Mouse (Mus musculus): ENCODE measurements around the gene Fsd1.
A peak's percentile ranks its signal among the peaks of the same experiment; 100 is the strongest.

Fsd1 gene

DNA sequence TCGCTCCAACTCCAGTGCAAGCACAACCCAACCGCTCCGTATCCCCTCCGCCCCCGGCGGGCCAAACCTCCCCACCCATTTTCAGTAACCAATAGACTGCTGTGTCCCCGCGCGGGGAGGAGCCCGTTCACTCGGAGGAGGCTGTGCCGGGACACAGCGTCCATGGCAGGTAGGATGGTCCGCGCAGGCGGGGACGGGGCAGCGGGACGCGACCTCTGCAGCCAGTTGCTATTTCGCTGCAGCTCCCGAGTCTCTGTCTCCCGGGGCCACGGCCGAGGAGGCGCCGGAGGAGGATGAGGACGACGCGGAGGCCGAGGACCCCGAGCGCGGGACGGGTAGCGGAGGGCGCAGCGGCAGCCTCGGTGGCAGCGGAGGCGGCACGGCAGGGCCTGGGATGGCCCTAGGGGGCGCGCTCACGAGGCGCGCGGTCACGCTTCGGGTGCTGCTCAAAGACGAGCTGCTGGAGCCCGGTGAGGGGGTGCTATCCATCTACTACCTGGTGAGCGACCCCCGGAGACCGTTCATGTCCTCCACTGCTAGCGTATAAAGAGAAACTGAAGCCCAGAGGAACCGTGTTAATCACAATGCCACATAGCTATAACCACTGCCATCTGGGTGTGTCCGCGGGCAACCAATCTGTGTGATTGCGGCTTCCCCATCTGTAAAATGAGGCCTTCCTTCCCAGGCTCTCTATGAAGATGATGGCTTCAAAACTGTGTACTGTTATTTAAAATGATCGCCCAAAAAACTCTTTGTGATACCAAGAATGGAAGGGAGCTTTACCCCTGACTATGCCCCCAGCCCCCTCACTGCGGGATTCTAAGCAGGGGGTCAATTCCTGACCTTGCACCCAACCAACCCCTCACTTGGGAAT is 23.0 kb downstream of the Fsd1 start:
- DNase-seq (ENCODE audit: low spot score in 2 of 2), result peak; percentile 88

DNA sequence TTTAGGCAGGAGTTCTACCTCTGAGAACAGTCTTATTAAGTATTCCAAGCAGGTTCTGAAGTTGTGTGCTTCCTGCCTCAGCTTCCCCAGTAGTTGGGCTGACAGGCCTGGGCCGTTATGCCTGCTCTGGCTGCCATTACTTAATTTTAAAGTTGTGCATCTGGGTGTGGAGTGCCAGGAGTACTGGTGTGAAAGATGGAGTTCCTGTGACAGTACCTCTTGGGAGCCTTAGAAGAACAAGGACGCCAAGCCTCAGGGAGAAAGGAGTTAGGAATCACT is 23.6 kb downstream of the Fsd1 start:
- DNase-seq (ENCODE audit: low spot score in 2 of 2), result no peak

DNA sequence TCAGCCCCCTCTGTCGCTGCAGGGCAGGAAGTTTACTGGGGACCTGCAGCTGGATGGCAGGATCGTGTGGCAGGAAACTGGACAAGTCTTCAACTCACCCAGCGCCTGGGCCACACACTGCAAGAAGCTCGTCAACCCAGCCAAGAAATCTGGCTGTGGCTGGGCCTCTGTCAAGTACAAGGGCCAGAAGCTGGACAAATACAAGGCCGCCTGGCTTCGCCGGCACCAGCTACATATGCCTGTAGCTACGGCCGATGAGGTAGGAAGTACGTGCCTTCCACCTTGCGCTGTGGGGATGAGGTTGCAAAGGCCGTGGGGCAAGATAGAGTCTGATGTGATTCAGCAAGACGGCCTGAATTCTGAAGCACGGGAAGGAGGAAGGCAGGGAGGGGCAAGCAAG is 23.9 kb downstream of the Fsd1 start:
- DNase-seq (ENCODE audit: low spot score in 2 of 2), result no peak

DNA sequence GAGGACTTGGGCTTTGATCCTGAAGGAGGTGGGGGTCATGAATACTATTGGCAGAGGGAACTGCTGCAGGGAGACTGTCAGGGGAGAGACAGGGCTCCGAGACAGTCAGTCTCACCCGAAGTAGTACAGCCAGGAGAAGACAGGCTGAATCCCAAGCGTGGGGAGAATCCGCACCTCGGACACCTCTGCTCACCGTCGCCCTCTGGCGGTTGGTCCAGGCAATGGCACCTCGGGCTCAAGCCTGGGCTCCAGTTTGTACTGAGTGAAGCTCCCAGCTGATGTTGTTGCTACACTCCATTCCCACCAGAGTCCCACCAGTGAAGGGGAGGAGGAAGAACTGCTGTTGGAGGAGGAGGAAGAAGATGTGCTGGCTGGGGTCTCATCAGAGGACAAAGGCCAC is 24.4 kb downstream of the Fsd1 start:
- DNase-seq (ENCODE audit: low spot score in 2 of 2), result peak; percentile 66 to 85

DNA sequence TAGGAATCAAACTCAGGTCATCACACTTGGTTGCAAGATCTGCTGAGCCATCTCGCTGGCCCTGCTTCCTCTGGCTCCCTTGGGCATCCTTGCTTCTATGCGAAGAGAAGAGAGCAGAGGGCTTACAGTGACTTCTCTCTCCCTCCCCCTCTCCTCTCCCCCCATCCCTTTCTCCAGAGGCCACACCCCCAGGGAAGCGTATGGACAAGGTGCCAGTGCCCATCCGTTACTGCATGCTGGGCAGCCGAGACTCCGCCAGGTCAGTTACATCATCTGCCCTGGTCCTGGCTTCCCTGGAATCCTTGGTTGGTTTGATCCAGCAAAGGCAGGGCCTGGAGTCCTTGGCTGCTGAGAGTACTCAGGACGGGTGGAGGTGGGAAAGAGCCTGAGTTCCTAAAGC is 25.1 kb downstream of the Fsd1 start:
- DNase-seq (ENCODE audit: low spot score in 2 of 2), result no peak

DNA sequence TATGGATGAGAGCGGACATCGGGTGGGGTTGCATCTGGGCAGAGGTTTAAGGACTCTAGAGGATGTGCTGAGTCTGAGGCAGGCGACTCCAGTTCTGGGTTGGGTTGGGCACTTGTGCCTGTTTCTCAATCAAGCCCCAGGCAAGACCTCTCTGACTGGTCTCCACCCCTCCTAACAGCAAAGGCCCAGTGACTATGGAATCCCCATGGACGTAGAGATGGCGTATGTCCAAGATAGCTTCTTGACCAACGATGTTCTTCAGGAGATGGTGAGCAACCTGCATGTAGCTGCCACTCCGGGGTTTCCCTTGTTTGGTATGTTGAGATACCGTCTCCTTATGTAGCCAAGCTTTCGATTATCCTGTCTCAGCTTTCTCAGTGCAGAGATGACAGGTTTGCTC is 29.0 kb downstream of the Fsd1 start:
- no peak for DNase-seq (ENCODE audit: low spot score in 2 of 2)

DNA sequence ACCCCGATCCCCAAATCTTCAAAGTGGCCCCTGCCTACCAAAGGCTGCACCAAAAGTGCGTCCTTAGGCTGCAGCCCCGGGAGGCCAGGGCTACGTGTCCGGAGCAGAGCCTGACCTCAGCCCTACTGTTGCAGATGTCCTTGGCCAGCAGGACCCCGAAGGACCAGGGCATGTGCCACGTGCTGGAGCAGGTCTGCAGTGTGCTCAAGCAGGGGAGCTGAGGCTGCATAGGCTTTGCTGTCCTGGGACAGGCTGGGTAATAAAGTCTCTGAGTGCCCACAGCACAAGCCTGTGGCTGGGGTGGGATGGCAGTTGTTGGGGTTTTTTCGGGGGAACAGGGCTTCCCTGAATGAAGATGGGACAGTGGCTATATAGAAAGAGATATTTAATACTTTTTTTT is 30.1 kb downstream of the Fsd1 start:
- DNase-seq (ENCODE audit: low spot score in 2 of 2), result no peak

DNA sequence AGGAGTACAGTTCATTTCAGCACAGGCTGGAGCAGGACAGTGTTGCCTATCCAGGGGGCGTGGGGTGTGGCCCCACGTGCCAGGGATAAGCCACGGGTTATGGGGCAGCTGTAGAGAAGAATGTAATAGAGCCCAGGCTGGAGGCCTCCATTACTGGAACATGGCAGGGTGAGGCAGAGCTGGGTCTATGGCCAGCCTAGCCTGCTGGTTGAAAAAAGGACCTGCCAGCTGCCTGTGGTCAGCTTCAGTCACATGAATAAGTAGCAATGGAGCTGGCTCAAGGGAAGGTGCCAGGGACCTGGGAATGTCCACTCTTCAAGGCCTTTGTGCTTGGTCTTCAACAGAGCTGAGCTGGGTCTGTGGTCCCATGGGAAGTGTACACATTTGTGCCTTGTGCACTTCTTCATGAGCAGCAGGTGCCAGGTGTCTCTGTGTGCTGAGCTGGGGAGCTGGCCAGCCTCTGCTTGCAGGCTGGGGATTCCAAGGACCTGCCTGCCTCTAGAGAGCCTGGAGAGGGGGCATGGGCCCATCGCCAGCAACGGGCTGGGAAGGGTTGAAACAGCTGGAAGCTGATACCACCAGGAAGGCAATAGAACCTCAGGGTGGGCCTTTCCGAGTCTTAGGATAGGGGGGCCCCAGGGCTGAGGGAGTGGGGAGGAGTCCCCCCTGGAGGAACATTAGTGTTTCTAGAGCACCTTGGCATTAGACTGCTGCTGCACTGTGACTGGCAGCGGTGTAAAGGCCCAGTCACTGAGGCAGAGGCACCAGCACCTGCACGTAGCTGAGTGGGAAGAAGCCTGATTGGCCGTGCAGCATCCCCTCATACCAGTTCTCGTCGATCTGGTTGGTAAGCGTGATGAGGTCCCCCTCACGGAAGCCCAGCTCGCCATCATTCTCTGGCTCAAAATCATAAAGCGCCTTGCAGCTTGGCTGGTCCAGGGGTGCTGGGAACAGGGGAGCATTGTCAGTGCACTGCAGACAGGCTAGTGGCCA is 30.8 kb downstream of the Fsd1 start:
- no peak for DNase-seq (ENCODE audit: low spot score in 2 of 2)

DNA sequence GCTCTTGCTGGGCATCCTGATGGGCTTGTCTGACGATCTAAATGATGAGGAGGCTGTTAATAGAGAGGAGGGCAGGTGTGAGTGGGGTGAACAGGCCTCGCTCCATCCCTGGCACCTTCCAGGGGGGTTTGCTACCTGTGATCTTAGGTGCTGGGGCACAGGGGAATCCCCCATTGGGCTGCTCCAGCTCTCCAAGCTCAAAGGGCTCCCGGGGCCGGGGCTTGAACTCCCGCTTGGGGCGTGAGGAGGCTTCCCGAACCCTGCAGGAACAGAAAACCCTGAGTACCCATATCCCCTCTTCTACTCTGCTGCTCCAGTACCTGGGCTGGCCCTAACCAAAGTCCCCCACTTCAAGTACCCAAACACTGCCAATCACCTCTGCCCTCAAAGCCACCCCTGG is 31.5 kb downstream of the Fsd1 start:
- DNase-seq (ENCODE audit: low spot score in 2 of 2), result no peak

DNA sequence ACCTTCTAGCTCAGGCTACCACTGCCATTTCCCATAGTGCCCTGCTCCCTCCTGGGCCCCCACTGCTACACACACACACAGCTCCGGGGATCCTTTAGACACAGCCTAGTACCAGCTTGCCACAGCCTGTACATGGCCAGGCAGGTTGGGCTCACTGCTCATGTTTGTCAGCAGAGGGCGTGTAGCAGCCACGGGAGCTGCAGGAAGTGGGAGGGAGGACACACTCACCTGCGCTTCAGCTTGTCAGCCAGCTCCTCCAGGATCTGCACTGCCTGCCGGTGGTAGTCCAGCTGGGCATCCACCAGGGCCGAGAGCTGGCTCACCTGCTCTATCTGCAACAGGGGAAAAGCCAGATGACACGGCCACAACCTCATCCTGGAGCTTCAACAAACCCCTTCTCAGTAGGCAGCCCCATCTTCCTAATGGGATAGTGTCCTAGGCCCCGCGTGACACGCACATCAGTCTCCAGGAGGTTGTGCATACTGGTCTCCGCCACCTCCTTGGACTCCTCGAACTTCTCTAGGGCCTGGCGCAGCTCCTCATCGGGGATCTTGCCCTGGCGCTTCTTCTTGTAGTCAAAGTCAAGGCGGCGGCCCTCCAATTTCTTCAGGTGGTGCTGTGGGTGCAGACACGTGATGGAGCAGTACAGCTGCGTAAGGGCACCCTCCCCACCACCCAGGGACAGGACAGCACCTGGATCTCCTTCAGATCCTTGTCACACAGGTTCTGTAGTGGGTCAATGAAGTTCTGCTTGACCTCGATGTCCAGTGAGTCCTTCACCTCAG is 32.2 kb downstream of the Fsd1 start:
- no peak for DNase-seq (ENCODE audit: low spot score in 2 of 2)

DNA sequence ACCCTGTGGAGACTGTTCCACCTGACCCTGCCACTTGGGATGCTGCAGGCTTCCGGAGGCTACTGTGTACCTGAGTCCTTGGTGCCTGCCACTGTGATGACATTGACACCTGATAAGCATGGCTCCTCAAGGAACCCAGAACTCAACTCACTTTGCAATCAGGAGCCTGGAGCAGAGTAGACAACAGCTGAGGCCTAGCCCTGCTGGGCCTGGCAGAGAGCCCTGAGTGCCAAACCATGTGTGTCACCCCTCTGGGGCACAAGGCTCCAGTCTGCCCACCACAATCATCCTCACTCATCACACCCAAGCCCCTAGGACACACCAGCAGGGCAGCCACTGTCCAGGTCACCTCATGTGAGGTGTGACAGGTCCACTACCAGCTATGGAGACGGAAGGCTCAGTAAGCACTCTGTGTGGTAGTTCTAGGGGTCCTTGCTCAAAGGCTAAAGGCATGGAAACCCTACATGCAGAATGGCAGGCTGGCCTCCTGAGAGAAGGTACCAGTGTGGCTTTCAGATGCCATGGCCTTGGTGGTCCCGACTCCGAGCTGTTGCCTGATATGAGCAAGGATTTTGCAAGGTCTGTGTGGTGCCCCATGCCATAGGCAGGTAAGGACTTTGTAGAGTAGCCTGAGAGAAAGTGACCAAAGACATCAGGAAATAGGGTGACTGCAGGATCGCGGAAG is 34.2 kb downstream of the Fsd1 start:
- DNase-seq (ENCODE audit: low spot score in 2 of 2), result no peak

DNA sequence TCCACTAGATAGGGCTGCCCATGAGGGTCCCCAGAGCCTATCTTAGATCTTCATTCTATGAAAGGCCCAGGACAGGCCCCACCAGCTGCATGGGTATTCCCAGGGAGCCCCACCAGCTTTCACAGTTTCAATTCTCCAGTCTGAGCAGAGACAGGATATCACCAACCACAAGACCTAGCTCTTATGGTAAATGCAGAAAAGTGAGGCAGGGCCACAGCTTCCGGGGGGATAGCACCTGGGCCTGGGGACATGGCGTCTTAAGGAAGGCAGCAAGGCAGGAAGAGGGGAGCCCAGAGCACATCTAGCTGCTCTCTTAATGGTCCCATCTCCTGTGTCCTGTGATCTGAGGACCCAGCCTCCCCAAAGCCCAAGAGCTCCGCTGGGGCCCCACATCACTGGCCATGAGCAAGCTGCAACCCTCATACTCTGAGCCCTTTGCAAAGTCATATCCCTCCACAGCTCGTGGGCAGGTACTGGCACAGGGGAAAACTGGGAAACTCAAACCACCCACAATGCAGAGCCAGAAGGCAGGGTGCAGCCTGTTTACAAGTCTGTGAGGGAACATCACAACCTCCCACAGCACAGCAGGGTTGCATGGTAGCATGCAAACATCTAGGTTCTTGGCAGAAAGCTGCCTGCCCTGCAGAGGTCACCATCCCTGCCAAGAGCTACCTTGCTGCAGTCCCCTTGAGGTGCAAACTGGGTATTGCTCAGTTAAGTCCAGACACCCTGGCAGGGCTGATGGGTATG is 35.0 kb downstream of the Fsd1 start:
- no peak for DNase-seq (ENCODE audit: low spot score in 2 of 2)

DNA sequence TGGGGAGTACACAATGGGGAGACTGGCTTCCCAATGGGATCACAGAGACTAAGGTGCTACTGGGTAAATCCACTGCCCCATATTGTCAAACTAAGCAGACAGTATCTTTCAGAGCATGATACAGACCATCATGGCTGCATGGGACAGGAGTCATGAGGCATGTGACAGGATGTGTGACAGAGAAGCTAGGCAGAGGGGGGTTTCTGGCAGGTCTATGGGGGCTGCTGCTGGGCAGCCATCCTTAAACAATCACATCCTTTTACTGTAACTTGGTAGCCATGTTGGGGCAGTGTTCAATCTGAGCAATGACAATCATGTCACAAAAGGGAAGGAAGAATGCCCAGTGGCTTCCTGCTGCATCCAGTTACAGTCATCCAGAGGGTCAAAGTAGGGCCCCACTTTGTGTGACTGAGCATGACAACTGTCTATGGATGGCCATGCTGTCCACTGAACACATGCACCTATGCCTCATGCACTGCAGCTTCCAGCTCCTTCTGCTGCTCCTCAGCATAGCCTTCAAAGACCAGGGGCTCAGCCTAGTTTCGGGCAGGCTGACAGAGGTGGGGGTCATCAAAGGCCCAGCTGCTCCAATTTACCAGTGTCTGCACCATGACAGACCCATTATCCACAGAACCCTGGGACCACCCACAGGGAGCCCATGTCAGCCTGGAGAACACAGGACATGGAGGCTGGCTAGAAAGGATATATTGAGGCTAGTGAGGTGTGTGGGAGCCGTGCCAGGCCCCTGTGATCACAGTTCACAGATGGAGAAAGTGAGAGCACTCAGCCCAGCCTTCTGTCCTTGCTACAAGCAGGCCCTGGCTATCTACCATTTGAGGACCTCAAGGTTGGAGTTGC is 36.1 kb downstream of the Fsd1 start:
- DNase-seq (ENCODE audit: low spot score in 2 of 2), result no peak

DNA sequence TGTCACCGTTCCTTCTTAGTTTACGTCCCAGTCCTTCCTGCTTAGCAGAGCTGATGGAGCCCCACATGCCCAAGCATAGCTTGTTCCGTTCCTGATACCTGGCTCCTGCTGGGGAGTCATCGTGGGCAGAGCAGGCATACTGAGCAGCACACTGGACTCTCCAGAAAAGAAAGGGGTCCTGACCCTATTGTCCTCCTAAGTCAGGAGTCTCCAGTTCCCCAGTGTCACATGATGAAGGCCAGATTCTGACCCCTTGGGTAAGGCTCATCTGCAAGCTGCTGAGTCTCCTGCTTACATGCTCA is 36.6 kb downstream of the Fsd1 start:
- DNase-seq (ENCODE audit: low spot score in 2 of 2), result no peak

DNA sequence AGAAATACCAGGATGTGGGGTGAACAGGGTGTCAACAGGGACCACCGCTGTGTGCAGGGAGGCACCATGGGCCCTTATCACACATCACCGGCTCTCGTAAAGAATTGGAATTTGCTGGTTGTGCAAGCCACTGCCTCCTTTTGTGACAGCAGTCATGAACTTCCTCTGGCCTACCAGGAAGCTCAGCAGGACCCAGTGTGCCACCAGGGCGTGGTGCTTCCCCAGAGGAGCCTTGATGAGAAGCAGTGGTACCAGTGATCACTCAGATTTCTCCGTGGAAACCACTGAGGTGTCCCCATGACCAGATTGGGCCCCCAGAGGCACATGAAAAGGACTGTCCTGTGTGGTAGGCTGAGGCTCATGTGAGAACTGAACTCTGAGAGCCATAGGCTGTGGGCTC is 37.1 kb downstream of the Fsd1 start:
- no peak for DNase-seq (ENCODE audit: low spot score in 2 of 2)

DNA sequence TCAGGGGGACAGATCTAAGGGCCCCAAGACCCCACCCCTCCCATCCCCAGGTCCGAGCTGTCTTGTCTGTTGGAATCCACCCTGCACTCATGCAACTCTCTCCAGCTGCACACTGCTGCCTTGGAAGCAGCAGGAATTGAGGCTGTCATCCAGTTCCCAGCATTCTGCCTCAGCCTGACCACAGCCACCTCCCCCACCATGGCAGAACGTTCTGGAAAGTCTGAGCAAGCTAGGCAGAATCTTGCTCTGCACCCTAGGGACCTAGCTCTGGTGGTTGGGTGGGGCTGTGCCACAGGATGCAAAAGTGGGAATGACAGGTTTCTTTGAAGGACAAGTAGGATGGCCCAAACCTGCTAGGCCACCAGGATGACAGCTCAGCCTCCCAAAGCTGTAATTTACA is 38.2 kb downstream of the Fsd1 start:
- DNase-seq (ENCODE audit: low spot score in 2 of 2), result no peak

DNA sequence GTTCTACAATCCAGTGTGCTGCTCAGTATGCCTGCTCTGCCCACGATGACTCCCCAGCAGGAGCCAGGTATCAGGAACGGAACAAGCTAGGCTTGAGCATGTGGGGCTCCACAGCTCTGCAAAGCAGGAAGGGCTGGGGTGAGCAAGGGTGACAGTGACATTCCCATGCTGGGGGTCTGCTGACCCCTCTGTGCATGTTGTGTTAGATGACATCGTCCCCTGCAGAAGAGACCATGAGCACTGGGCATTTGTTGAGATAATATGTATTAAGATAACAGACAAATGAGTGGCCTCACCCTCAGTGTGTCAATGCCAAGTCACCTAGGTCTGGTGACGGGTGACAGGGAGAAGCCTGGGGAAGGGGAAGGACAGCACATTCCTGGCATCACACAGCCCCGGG is 38.6 kb downstream of the Fsd1 start:
- no peak for DNase-seq (ENCODE audit: low spot score in 2 of 2)

DNA sequence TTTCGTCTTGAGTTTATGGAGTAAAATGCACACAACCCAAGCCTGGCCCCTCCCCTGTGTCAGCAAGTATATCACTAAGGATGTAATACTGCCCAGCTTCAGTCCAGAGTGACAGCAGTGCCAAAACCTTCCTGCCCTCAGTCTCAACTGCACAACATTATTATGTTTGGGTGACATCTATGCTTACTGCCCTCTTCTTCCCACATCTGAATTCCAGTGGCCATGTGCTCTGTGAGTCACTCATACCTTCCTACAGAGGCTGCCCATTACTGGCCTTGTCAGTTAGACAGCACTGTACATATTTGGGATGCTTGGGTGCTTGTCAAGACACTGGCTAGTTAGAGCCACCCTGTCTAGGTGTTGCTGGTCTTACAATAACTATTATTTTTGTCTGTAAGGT is 40.0 kb downstream of the Fsd1 start:
- DNase-seq (ENCODE audit: low spot score in 2 of 2), result no peak

DNA sequence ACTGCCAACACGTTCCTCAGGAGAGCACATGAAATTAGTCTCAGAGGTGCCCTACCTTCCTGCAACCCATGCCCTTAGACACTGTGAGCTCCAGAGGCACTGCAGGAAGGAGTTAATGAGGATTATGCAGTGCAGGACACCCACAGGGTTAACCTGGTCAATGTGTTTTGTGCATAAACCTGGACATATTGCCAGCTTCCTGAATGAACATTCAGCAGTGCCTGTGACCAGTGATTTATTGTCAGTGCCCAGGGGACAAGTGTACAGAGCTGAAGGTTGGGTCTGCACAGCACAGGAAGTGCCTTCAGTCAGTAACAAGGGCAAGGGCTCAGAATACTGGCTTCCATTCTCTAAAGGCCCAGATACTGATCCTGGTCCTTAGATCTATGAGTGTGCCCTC is 40.6 kb downstream of the Fsd1 start:
- DNase-seq (ENCODE audit: low spot score in 2 of 2), result no peak

DNA sequence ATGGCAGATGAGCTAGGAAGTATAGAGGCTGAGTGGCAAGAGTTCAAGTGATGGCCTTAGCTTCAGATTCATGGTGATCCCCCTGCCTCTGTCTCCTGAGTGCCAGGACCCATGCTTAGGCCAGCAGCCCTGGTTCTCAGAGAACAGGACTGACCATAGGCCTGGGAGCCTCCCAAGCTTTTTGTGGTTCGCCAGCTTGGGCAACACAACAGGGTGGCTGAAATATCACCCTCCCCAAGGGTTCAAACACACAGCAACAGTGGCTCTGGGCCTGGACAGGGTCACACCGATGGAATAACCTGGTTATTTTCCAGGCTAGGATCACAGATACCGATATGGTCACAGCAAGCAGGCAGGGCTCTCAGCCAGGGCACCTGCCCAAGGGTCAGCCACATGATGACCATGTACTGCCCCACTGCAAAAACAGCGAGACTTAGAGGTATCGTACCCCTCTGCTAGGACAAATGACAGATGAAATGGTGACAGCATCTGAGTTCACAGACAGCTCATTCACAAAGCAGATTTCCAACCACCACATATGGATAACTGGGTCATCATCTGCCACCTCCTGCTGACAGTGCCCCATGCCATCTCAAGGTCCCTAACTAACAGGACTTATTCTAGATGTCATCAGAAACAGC is 41.6 kb downstream of the Fsd1 start:
- DNase-seq (ENCODE audit: low spot score in 2 of 2), result no peak
